Mouse (Mus musculus) liver, adult 2 months (tissue): ENCODE data around the gene Prpf4. TPM values are rescaled to one million over a fixed set of nuclear protein-coding genes. Genes with fewer than 3 reads are reported as not detected.

Experiments used
- DNase-seq: peaks from one replicate; pipeline ENCODE4 v3.0.0-alpha.2; 2011; ENCODE audit warnings: low read depth, low spot score; ENCODE audit errors: extremely low read depth
- H3K27ac ChIP-seq: fragments of 200-500 bp; replicated peaks from 2 replicates; pipeline ENCODE4 v1.5.1; 2012; ENCODE audit warnings: low read depth, mild to moderate bottlenecking, control low read depth, inconsistent platforms, low read length; ENCODE audit not compliant: insufficient read depth
- H3K27me3 ChIP-seq: fragments of 200-500 bp; 2 replicates; pipeline ENCODE4 v1.6.1; 2012; ENCODE audit warnings: mild to moderate bottlenecking, moderate library complexity, low read length, inconsistent platforms; ENCODE audit not compliant: control insufficient read depth, insufficient read depth
- H3K36me3 ChIP-seq: fragments of 200-500 bp; 2 replicates; pipeline ENCODE4 v1.6.1; 2012; ENCODE audit warnings: low read length, inconsistent platforms; ENCODE audit not compliant: control insufficient read depth, insufficient read depth
- H3K4me1 ChIP-seq: fragments of 200-500 bp; 2 replicates; pipeline ENCODE4 v1.6.1; 2011; ENCODE audit warnings: low read length; ENCODE audit not compliant: control insufficient read depth, insufficient read depth
- H3K4me3 ChIP-seq: fragments of 200-500 bp; 2 replicates; pipeline ENCODE4 v1.5.1; 2011; ENCODE audit warnings: low read depth, mild to moderate bottlenecking, control low read depth, low read length, moderate library complexity; ENCODE audit not compliant: insufficient read depth
- H3K79me2 ChIP-seq: fragments of 200-500 bp; 2 replicates; pipeline ENCODE4 v1.6.1; 2012; ENCODE audit warnings: inconsistent platforms, mild to moderate bottlenecking, low read length, moderate library complexity; ENCODE audit not compliant: control insufficient read depth, insufficient read depth
- H3K9ac ChIP-seq: fragments of 200-500 bp; 2 replicates; pipeline ENCODE4 v1.6.1; 2012; ENCODE audit warnings: low read depth, mild to moderate bottlenecking, control low read depth, inconsistent platforms, low read length
- CTCF ChIP-seq: fragments of 200-500 bp; IDR thresholded peaks from 2 replicates; pipeline ENCODE4 v1.5.1; 2011; ENCODE audit warnings: low read depth, low read length, control low read depth
- POLR2A ChIP-seq: fragments of 200-500 bp; IDR thresholded peaks from 2 replicates; pipeline ENCODE4 v1.6.1; 2011; ENCODE audit warnings: low read length, control low read depth; ENCODE audit not compliant: insufficient read depth; ENCODE audit errors: extremely low read depth
- WGBS: fragments of 180-500 bp; shearing (Covaris S2); methylation state at CpG from one replicate; pipeline ENCODE4 v1.1.7; 2018; 5-methylcytosine and 5-hydroxymethylcytosine counted together
- polyA plus RNA-seq: library from polyadenylated mRNA; depleted of rRNA; stranded (reverse); fragments of >200 nt; gene quantifications from 2 replicates; pipeline ENCODE4 v1.2.3, GENCODE M21; 2012
- total RNA-seq: library from RNA; depleted of rRNA; stranded (reverse); fragments of >200 nt; gene quantifications from 2 replicates; pipeline ENCODE4 v1.2.3, GENCODE M21; 2014

Gene Prpf4
- total and polyA plus RNA-seq, 2 experiments, result 3.9 to 7.3 TPM

DNA sequence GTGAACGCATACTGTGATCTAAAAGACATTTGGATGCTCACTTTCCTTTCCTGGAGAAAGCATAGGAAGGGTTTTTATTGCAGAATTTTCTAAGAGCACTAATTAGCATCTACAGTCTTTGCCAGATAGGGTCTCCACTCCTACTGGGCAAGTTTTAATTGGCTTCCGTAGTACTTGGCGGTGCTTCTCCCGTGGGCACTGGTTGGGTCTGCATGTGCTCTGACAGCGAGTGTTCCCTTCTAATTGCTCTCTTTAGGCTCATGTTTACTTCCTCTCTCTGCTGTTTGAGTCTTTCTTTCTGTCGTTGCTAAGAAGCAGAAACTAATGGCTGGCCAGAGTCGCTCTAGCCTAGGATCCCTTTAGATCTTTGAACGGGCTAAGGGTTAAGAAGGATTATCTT lies 9.9 kb downstream of the Prpf4 start:
- H3K4me3 ChIP-seq, result no peak overlapping the region
- H3K9ac ChIP-seq, result no peak overlapping the region
- no peak for TF ChIP-seq POLR2A
- TF ChIP-seq CTCF, result no peak
- peaks cover 88% of the 10 kb centered on the region for H3K36me3 ChIP-seq
- no peak for DNase-seq
- no peaks in the 10 kb centered on the region for H3K79me2 ChIP-seq
- H3K27me3 ChIP-seq, result no peaks in the 10 kb centered on the region
- WGBS, result 94% methylated on average over 8 of the region's 8 CpGs
- no peaks in the 10 kb centered on the region for H3K4me1 ChIP-seq
- no peak overlapping the region for H3K27ac ChIP-seq

DNA sequence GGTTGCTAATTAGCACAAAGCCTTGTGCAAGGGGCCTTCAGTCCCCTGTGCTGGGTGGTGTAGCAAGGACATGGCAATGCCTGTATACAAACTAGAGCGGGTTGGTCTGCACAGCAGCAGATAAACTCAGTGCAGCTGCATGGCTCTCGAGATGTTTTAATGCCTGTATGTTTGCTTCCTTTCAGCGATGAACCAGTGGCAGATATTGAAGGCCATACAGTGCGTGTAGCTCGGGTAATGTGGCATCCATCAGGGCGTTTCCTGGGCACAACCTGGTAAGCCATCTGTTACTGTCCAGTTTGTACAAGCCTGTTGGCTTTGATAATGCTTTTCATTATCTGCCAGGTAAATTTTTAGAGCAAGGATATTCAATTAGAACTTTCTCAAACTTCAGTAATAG lies 10.5 kb downstream of the Prpf4 start:
- 98% methylated on average over 6 of the region's 6 CpGs for WGBS
- no peak overlapping the region for H3K27ac ChIP-seq
- H3K27me3 ChIP-seq, result no peaks in the 10 kb centered on the region
- H3K36me3 ChIP-seq, result peaks cover 92% of the 10 kb centered on the region
- no peak overlapping the region for H3K9ac ChIP-seq
- TF ChIP-seq CTCF, result no peak
- no peak for TF ChIP-seq POLR2A
- no peak for DNase-seq
- H3K79me2 ChIP-seq, result no peaks in the 10 kb centered on the region
- no peaks in the 10 kb centered on the region for H3K4me1 ChIP-seq
- no peak overlapping the region for H3K4me3 ChIP-seq

DNA sequence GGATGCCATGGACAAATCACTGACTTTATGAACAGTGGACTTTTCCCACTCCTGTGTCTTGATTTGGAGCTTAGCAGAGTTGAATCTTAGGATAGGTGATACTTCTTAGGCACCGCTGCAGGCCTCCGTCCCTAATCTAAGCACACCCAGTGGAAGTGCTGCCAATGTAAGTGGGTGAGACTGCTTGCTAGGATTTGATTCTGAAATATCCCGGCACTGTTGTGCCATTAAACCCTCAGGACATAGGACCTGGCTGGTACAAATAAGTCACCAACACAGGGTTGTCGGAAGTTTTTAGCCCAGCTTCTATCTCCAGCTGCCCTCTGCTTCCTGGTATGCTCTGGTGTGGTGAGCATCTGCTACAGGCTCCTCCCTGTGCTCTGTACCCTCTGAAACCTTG lies 17.3 kb downstream of the Prpf4 start:
- Histone ChIP-seq H3K9ac (no peak overlapping the region), H3K4me3 (no peak overlapping the region), H3K79me2 (no peaks in the 10 kb centered on the region), H3K27me3 (no peaks in the 10 kb centered on the region), H3K36me3 (peaks cover 39% of the 10 kb centered on the region), H3K4me1 (no peaks in the 10 kb centered on the region), H3K27ac (no peak overlapping the region)
- TF ChIP-seq CTCF (no peak), POLR2A (no peak)
- WGBS, result 96% methylated on average over 4 of the region's 4 CpGs
- DNase-seq, result no peak

DNA sequence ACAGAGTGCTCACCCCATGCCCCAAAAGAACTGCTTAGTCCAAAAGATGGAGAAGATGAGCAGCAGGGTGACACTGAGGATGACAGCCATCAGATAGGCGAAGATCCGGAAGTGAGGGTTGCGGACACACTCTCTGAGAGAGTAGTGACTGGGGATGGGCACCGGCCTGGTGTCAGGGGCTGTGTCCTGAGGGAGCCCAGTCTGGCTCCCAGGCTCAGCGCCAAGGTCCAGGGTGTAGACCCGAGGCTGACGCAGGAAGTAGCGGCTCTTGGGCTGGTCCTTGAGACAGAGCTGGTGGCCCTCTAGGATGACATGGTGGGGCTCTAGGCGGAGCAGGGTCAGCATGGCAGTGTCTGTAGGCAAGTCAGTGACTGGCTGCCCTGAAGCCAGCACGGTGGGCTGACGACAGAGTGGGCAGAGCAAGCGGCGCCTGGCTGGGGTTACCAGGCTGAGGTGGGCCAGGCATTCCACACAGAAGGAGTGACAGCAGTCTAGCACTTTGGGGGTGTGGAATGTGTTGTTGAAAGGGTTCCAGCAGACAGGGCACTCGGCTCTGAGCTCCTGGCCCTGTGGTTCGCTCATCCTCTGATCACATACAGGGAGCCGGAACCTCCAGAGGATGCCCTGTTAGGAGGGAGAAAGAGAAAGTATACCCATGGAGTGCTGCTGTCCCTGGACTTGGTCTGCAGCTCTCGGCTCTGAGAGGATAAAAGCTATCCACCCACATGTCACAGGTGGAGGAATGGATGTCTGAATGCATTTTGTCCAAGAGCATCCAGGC lies 19.6 kb downstream of the Prpf4 start:
- Histone ChIP-seq H3K36me3 (peaks cover 20% of the 10 kb centered on the region), H3K27me3 (no peaks in the 10 kb centered on the region), H3K79me2 (no peaks in the 10 kb centered on the region), H3K4me1 (no peaks in the 10 kb centered on the region), H3K27ac (no peak overlapping the region), H3K9ac (no peak overlapping the region), H3K4me3 (no peak overlapping the region)
- no peak for DNase-seq
- WGBS, result 60% methylated on average over 17 of the region's 17 CpGs
- TF ChIP-seq CTCF, result no peak
- TF ChIP-seq POLR2A, result no peak

DNA sequence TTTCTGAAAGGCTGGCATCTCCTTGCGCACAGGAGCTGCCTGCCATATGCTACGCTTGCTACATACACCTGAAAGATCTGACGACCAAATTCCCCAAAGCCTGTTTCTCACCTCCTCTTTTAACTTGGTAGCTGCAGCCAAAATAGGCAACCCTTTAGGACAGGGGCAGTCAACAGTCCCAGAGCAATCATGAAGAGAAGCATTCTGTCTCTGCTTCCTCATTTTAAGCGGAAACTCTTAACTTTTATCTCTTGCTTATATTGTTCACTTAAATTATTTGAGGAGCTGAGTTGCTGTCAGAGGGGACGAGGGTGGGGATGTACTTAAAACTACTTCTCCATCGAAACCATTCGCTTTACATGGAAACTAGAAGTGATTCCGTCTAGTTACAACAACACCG lies 21.0 kb downstream of the Prpf4 start:
- Histone ChIP-seq H3K36me3 (peaks cover 9% of the 10 kb centered on the region), H3K27me3 (no peaks in the 10 kb centered on the region), H3K4me1 (no peaks in the 10 kb centered on the region), H3K4me3 (no peak overlapping the region), H3K79me2 (no peaks in the 10 kb centered on the region), H3K9ac (no peak overlapping the region), H3K27ac (no peak overlapping the region)
- 87% methylated on average over 9 of the region's 9 CpGs for WGBS
- DNase-seq, result no peak
- TF ChIP-seq CTCF (no peak), POLR2A (no peak)

DNA sequence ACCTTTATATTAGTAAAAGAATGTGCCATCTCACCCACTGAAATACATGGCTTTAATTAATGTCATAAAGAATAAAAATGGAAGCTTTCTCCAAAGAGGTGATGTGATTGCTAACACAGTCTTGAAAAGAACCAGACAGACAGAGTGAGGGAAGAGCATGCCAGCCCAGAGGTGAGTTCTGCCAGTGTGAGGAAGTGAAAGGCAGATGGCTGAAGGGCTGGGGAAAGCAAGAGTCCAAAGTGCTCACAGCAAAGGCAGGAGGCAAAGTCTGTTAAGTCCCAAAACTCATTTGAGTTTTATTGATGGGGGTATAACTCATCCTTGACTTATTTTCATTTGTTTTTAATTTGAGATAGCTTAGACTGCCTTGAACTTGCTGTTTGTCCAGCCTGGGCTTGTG lies 22.1 kb downstream of the Prpf4 start:
- Histone ChIP-seq H3K4me1 (no peaks in the 10 kb centered on the region), H3K27ac (no peak overlapping the region), H3K36me3 (0 out of 2 replicates have a peak, but pooled peaks cover under 1% of the 10 kb centered on the region), H3K4me3 (no peak overlapping the region), H3K27me3 (no peaks in the 10 kb centered on the region), H3K9ac (no peak overlapping the region), H3K79me2 (no peaks in the 10 kb centered on the region)
- TF ChIP-seq CTCF, result no peak
- TF ChIP-seq POLR2A, result no peak
- no peak for DNase-seq
